Mouse (Mus musculus) neural tube, embryonic 11.5 days (tissue): ENCODE data around the gene Casr. TPM values are rescaled to one million over a fixed set of nuclear protein-coding genes. Genes with fewer than 3 reads are reported as not detected.

Experiments used
- ATAC-seq: fragments of 200-750 bp; cut with Nextera tagmentation; 2 replicates; pipeline ENCODE4 v1.8.0; 2017; ENCODE audit warnings: moderate number of reproducible peaks, mild to moderate bottlenecking, moderate TSS enrichment, moderate library complexity; ENCODE audit not compliant: insufficient read depth, low FRiP score, low TSS enrichment
- DNase-seq: peaks from one replicate; pipeline ENCODE4 v3.0.0-alpha.2; 2015; ENCODE audit warnings: low spot score
- H3K27ac ChIP-seq: fragments of 300-500 bp; sonication (generic); 2 replicates; pipeline ENCODE4 v1.5.1; 2014; ENCODE audit warnings: low read depth, mild to moderate bottlenecking, low read length
- H3K27me3 ChIP-seq: fragments of 300-500 bp; sonication (generic); 2 replicates; pipeline ENCODE4 v1.6.1; 2014; ENCODE audit warnings: mild to moderate bottlenecking, low read length, mixed read lengths; ENCODE audit not compliant: control insufficient read depth, insufficient read depth
- H3K36me3 ChIP-seq: fragments of 300-500 bp; sonication (generic); 2 replicates; pipeline ENCODE4 v1.6.1; 2014; ENCODE audit warnings: mild to moderate bottlenecking, low read length, moderate library complexity, mixed read lengths; ENCODE audit not compliant: control insufficient read depth, insufficient read depth
- H3K4me1 ChIP-seq: fragments of 300-500 bp; sonication (generic); 2 replicates; pipeline ENCODE4 v1.6.1; 2014; ENCODE audit warnings: low read length, mixed read lengths; ENCODE audit not compliant: control insufficient read depth, insufficient read depth
- H3K4me2 ChIP-seq: fragments of 300-500 bp; sonication (generic); 2 replicates; pipeline ENCODE4 v1.6.1; 2014; ENCODE audit warnings: low read depth, mild to moderate bottlenecking, moderate library complexity
- H3K4me3 ChIP-seq: fragments of 300-500 bp; sonication (generic); 2 replicates; pipeline ENCODE4 v1.5.1; 2014; ENCODE audit warnings: low read depth, low read length
- H3K9ac ChIP-seq: fragments of 300-500 bp; sonication (generic); 2 replicates; pipeline ENCODE4 v1.6.1; 2014; ENCODE audit warnings: mild to moderate bottlenecking, low read length
- H3K9me3 ChIP-seq: fragments of 300-500 bp; sonication (generic); 2 replicates; pipeline ENCODE4 v1.6.1; 2016; ENCODE audit warnings: low read length; ENCODE audit not compliant: control insufficient read depth
- WGBS: fragments of 180-500 bp; shearing (Covaris S2); extraction: QIAGEN DNeasy Blood & Tissue Kit; methylation state at CpG from one replicate; pipeline ENCODE4 v1.1.7; 2014; 5-methylcytosine and 5-hydroxymethylcytosine counted together
- polyA plus RNA-seq: library from polyadenylated mRNA; unstranded; fragments of >200 nt; fragmentation: Nextera tagmentation; extraction: Ambion mirVana; gene quantifications from 2 replicates; pipeline ENCODE4 v1.2.1, GENCODE M21; 2014

Casr gene
- polyA plus RNA-seq, 1 experiment from 2014 or later = not detected

DNA sequence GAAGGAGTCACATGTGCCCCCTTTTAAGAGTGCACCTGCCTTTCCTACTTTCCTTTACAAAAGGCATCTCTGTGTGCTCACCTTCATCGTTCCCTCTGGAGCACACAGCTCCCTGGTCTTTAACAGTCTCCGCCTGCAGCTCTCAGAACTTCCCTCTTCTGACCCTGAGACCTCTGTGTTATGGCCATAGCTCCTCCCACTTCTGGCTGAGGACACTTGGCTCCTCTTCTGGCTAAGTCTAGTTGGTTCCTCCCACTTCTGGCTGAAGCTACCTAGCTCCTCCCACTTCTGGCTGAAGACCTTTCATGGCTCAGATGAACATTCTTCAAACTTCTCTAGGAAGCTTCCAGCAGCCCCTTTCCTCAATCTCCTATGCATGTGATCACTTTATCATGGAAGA is 59.7 kb downstream of the Casr start:
- no peak overlapping the region for H3K9ac ChIP-seq
- H3K27me3 ChIP-seq = no peaks in the 10 kb centered on the region
- H3K9me3 ChIP-seq = no peaks in the 10 kb centered on the region
- H3K36me3 ChIP-seq = no peaks in the 10 kb centered on the region
- no peak overlapping the region for H3K4me2 ChIP-seq
- H3K27ac ChIP-seq = no peak overlapping the region
- 82% methylated on average over 2 of the region's 2 CpGs for WGBS
- no peak overlapping the region for H3K4me3 ChIP-seq
- no peaks in the 10 kb centered on the region for H3K4me1 ChIP-seq
- no peak for ATAC-seq
- DNase-seq = no peak

GRCm38 (mm10) chr16:36492420-36492819 is 69.5 kb downstream of the Casr start:
- ATAC-seq = no peak

GRCm38 (mm10) chr16:36476866-36477265 is 85.1 kb downstream of the Casr start:
- Histone ChIP-seq H3K36me3 (no peaks in the 10 kb centered on the region), H3K9ac (no peak overlapping the region), H3K4me3 (no peak overlapping the region), H3K4me2 (no peak overlapping the region), H3K9me3 (no peaks in the 10 kb centered on the region), H3K27ac (no peak overlapping the region), H3K4me1 (no peaks in the 10 kb centered on the region), H3K27me3 (no peaks in the 10 kb centered on the region)
- 86% methylated on average over 9 of the region's 9 CpGs for WGBS
- no peak for ATAC-seq
- DNase-seq = no peak

More at GRCm38 (mm10) chr16:36492420-36492819, 69.5 kb downstream of the Casr start:
- Histone ChIP-seq H3K27me3 (no peaks in the 10 kb centered on the region), H3K4me2 (no peak overlapping the region), H3K9ac (no peak overlapping the region), H3K27ac (no peak overlapping the region), H3K4me1 (no peaks in the 10 kb centered on the region), H3K9me3 (no peaks in the 10 kb centered on the region), H3K4me3 (no peak overlapping the region), H3K36me3 (no peaks in the 10 kb centered on the region)
- WGBS = 81% methylated on average over 1 of the region's 1 CpGs
- no peak for DNase-seq

DNA sequence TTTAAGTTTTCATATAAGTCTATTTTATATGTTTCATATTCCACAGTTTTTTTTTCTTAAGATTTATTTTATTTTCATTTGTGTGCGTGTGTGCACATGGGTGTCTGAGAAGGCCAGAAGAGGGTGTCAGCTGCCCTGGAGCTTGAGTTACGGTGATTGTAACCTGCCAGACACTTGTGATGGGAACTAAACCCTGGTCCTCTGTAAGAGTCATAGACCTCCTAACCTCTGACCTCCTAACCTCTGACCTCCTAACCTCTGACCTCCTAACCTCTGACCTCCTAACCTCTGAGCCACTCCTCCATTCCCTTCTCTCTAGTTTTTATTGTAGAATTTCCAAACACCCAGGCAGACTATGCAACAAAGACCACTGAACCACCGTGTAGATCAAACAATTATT is 86.4 kb downstream of the Casr start:
- Histone ChIP-seq H3K36me3 (no peaks in the 10 kb centered on the region), H3K9me3 (no peaks in the 10 kb centered on the region), H3K27ac (no peak overlapping the region), H3K4me2 (no peak overlapping the region), H3K4me3 (no peak overlapping the region), H3K4me1 (no peaks in the 10 kb centered on the region), H3K27me3 (no peaks in the 10 kb centered on the region), H3K9ac (no peak overlapping the region)
- no peak for DNase-seq
- ATAC-seq = no peak
- 96% methylated on average over 3 of the region's 3 CpGs for whole genome bisulfite sequencing

DNA sequence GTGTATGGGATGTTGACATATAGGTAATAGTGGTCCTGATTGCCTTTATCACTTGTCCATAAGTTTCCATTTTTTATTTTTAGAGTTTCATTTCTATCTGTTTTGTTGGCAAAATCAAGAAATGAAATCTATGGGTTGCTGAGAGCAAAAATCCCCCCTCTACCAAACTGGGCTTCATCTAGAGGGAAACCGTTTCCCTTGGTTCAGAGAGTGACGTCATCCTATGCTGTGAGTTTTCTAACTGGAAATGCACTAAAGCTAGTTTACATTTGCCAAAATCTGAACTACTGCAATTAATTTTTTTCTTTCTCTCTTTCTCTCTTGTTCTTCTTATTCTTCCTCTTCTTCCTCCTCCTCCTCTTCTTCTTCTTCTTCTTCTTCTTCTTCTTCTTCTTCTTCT is 87.1 kb downstream of the Casr start:
- Histone ChIP-seq H3K4me1 (no peaks in the 10 kb centered on the region), H3K27me3 (no peaks in the 10 kb centered on the region), H3K4me2 (no peak overlapping the region), H3K9me3 (no peaks in the 10 kb centered on the region), H3K4me3 (no peak overlapping the region), H3K9ac (no peak overlapping the region), H3K27ac (no peak overlapping the region), H3K36me3 (no peaks in the 10 kb centered on the region)
- ATAC-seq (no peak), DNase-seq (no peak)
- WGBS = 81% methylated on average over 2 of the region's 2 CpGs

DNA sequence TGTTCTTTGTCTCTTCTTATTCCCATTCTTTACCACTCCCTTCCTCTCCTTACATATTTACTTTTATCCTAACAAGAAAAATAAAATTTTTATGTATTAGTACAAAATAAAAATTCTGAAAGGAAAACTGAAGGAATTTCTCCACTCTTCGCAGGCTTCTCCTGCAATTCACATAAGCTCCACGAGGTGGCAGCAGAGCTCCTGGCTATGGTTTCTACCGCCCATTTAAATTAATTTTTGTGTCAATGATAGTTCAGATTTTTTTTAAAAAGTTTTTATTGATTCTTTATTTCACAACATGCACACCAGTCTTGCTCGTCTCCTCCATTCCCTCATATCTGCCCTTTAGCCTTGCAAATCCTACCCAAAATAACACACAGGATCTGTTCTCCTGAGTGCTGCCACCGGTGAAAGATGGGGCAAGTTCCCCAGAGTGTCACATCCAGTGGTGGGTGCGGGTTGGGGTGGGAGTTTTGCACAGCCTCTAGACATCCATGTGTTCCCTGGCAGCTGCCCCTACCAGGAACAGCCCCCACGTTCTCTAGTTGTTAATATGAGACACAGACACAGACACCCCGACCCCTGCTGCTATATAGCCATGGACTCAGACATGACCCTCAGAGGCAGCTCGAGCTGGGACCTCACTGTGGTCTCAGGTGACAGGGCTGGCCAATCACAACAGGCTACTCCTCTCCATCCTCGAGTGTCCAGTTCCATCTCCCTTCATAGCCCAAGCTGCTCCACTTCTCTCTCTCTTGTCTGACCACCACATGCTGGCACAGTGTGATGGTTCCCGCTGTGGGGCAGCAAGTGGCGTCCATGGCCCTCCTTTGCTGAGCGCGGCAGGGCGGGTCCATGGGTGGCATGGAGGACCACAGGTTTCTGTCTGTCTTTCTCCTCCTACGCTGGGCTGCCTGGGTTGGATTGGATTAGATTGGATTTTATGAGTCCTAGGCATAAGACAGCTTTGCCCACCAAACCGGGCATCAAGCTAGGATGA is 88.4 kb downstream of the Casr start:
- WGBS = 47% methylated on average over 17 of the region's 17 CpGs
- H3K4me2 ChIP-seq = no peak overlapping the region
- no peak; the same call in 1 of the 2 replicates for ATAC-seq
- no peaks in the 10 kb centered on the region for H3K9me3 ChIP-seq
- no peaks in the 10 kb centered on the region for H3K36me3 ChIP-seq
- H3K4me3 ChIP-seq = no peak overlapping the region
- DNase-seq = peak; percentile 35
- H3K9ac ChIP-seq = no peak overlapping the region
- H3K27me3 ChIP-seq = no peaks in the 10 kb centered on the region
- H3K4me1 ChIP-seq = no peaks in the 10 kb centered on the region
- no peak overlapping the region for H3K27ac ChIP-seq

DNA sequence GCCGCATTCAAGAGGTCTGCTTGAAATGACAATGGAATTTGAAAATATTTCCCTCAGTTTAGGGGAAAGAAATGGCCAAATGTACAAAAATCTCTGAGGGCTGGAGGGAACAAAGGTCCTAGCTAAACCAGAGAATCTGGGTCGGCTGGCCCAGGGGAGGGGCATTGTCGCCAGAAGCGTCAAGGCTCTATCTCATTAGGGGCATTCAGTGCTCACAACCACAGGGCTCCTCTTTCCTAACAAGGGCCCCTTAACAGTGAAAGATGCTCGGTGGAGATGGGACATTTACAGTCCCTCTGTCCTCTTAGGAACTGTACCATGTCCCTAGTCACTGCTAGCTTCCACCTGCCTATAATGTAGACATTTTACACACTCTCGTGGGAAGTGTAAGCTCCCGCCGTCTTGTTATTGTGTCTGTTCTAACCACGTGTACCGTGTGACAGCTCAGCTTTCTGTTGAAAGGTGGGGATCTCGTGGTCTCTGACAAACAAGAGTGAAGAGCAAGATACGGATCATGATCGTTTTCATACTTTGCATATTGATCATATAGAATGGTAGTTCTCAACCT is 90.8 kb downstream of the Casr start:
- 59% methylated on average over 13 of the region's 13 CpGs for WGBS
- Histone ChIP-seq H3K4me3 (no peak overlapping the region), H3K9me3 (no peaks in the 10 kb centered on the region), H3K4me1 (no peaks in the 10 kb centered on the region), H3K36me3 (no peaks in the 10 kb centered on the region), H3K9ac (no peak overlapping the region), H3K4me2 (no peak overlapping the region), H3K27ac (no peak overlapping the region), H3K27me3 (no peaks in the 10 kb centered on the region)
- DNase-seq (no peak), ATAC-seq (no peak)

DNA sequence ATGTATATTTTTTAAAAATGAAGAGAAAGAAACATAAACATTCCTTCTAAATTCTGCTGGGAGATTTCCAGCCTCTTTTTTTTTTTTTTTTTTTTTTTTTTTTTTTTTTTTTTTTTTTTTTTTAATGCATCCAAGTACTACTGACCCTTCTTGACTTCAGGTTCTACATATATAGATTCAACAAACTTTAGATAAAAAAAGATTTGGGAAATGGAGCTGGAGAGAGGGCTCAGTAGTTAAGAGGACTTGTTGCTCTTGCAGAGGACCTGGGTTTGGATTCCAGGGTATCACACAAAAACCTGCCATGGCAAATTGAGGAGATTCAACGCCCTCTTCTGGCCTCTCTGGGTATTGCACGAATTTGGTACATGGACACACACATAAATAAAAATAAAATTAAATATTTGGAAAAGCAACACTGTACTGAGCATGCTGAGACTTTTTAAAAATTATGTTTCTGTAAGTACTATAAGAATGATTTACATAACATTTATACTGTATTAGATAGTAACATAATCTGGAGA is 91.9 kb downstream of the Casr start:
- Histone ChIP-seq H3K27ac (no peak overlapping the region), H3K27me3 (no peaks in the 10 kb centered on the region), H3K36me3 (no peaks in the 10 kb centered on the region), H3K9ac (no peak overlapping the region), H3K9me3 (no peaks in the 10 kb centered on the region), H3K4me1 (no peaks in the 10 kb centered on the region), H3K4me3 (no peak overlapping the region), H3K4me2 (no peak overlapping the region)
- ATAC-seq (no peak), DNase-seq (peak; percentile 33)
- 10% methylated on average over 2 of the region's 2 CpGs for WGBS
